In genomic region chr16:72699238-72700006, GRCm38 (mm10) we compare ENCODE assay signal across 13 mouse cellular contexts.
DNase-seq lines count a peak whose midpoint lies in the region; ATAC-seq and TF ChIP-seq lines count a peak whose summit lies in the region.
"Had no signal": no experiment of that assay in that cellular context is flagged by ENCODE, and none has a peak within 500 bp of the region (broad histone marks: within the 10 kb centered on the region; RNA-seq: fewer than 3 reads in every experiment).

No protein-coding gene starts in this region.

- no peak for TF ChIP-seq POLR2A in brain, embryonic 14.5 days (IDR thresholded peaks at IDR 0.05; ENCODE audit: borderline replicate concordance, extremely low read depth, insufficient read depth, insufficient read length, poor library complexity, severe bottlenecking)

- no peaks in the 10 kb centered on the region for H3K36me3 ChIP-seq in hindbrain, embryonic 13.5 days
- no peaks in the 10 kb centered on the region for H3K36me3 ChIP-seq in midbrain, postnatal 0 days (ENCODE audit: insufficient read depth, low read length)
- H3K36me3 ChIP-seq in liver, embryonic 11.5 days (ENCODE audit: control insufficient read depth, insufficient read depth, low read length), result no peaks in the 10 kb centered on the region
- H3K36me3 ChIP-seq: liver, embryonic 15.5 days had no signal

- no peak for TF ChIP-seq CTCF in brain, embryonic 14.5 days (IDR thresholded peaks at IDR 0.05; ENCODE audit: borderline replicate concordance, extremely low read depth, insufficient read depth, insufficient read length)
- no peak for TF ChIP-seq CTCF in midbrain, postnatal 0 days (IDR thresholded peaks at IDR 0.05)

- no peak overlapping the region for H3K9ac ChIP-seq in hindbrain, embryonic 13.5 days
- no peak overlapping the region for H3K9ac ChIP-seq in midbrain, postnatal 0 days (replicated peaks; ENCODE audit: low read length, poor library complexity, severe bottlenecking)
- H3K9ac ChIP-seq in liver, embryonic 11.5 days (ENCODE audit: low read depth, low read length), result no peak overlapping the region
- H3K9ac ChIP-seq: liver, embryonic 15.5 days had no signal

- peak overlapping the region; percentile 17 for H3K4me2 ChIP-seq in hindbrain, embryonic 13.5 days
- H3K4me2 ChIP-seq in midbrain, postnatal 0 days (ENCODE audit: low read depth, low read length, poor library complexity, severe bottlenecking), result no peak overlapping the region
- H3K4me2 ChIP-seq in liver, embryonic 11.5 days, result no peak overlapping the region
- H3K4me2 ChIP-seq: liver, embryonic 15.5 days had no signal

- no peaks in the 10 kb centered on the region for H3K27me3 ChIP-seq in hindbrain, embryonic 13.5 days
- H3K27me3 ChIP-seq in midbrain, postnatal 0 days (ENCODE audit: insufficient read depth, low read length), result no peaks in the 10 kb centered on the region
- H3K27me3 ChIP-seq in liver, embryonic 11.5 days (replicated peaks; ENCODE audit: control insufficient read depth, insufficient read depth, low read length), result no peaks in the 10 kb centered on the region
- H3K27me3 ChIP-seq: liver, embryonic 15.5 days had no signal

- H3K27ac ChIP-seq in hindbrain, embryonic 13.5 days, result peak overlapping the region; percentile 66
- peak overlapping the region; percentile 43; the same call in 1 of the 2 replicates for H3K27ac ChIP-seq in midbrain, postnatal 0 days (ENCODE audit: low read depth, low read length)
- H3K27ac ChIP-seq in liver, embryonic 11.5 days (ENCODE audit: low read depth, low read length), result no peak overlapping the region
- H3K27ac ChIP-seq: left cerebral cortex, adult 2 months; liver, embryonic 15.5 days had no signal

- H3K9me3 ChIP-seq in hindbrain, embryonic 13.5 days, result no peaks in the 10 kb centered on the region
- H3K9me3 ChIP-seq in midbrain, postnatal 0 days (ENCODE audit: low read length), result no peaks in the 10 kb centered on the region
- H3K9me3 ChIP-seq in liver, embryonic 11.5 days (ENCODE audit: control insufficient read depth, low read length), result no peaks in the 10 kb centered on the region
- H3K9me3 ChIP-seq: liver, embryonic 15.5 days had no signal

- no peak overlapping the region for H3K4me3 ChIP-seq in hindbrain, embryonic 13.5 days
- no peak overlapping the region for H3K4me3 ChIP-seq in midbrain, postnatal 0 days (ENCODE audit: low read depth, low read length)
- H3K4me3 ChIP-seq in liver, embryonic 11.5 days (ENCODE audit: low read depth, low read length), result no peak overlapping the region
- H3K4me3 ChIP-seq: left cerebral cortex, adult 2 months; liver, embryonic 15.5 days had no signal

- ATAC-seq in hindbrain, embryonic 13.5 days (ENCODE audit: low FRiP score), result peak; percentile 86
- ATAC-seq in midbrain, postnatal 0 days (ENCODE audit: low FRiP score), result peak; percentile 41
- ATAC-seq in liver, embryonic 11.5 days (replicated peaks; ENCODE audit: low FRiP score), result no peak
- ATAC-seq: activated CD4-positive, CD25-positive, alpha-beta regulatory T cell, adult 4 months; CD4-positive, CD25-positive, alpha-beta regulatory T cell, adult 4 months had no signal

- WGBS in hindbrain, embryonic 13.5 days, result 31% methylated on average over 12 of the region's 12 CpGs
- 33% methylated on average over 12 of the region's 12 CpGs for WGBS in midbrain, postnatal 0 days
- WGBS in liver, embryonic 11.5 days, result 47% methylated on average over 12 of the region's 12 CpGs

- DNase-seq in layer of hippocampus, adult 9-10 months (ENCODE audit: low spot score), result peak; percentile 18
- DNase-seq in layer of hippocampus, postnatal 25 days (ENCODE audit: extremely low spot score in 1 of 2, low spot score in 1 of 2), result no peak
- DNase-seq in brain, embryonic 14.5 days (ENCODE audit: low read depth), result peak; percentile 97
- DNase-seq in midbrain, postnatal 0 days (ENCODE audit: low spot score), result peak; percentile 67
- DNase-seq in cerebellum, adult 9-10 months, result no peak
- DNase-seq in spleen, postnatal 36 days (ENCODE audit: low spot score in 2 of 2), result no peak
- DNase-seq in liver, embryonic 11.5 days (ENCODE audit: low spot score), result no peak
- DNase-seq: thymus, postnatal 14 days had no signal

- peaks cover 48% of the 10 kb centered on the region for H3K4me1 ChIP-seq in hindbrain, embryonic 13.5 days (replicated peaks)
- H3K4me1 ChIP-seq in midbrain, postnatal 0 days (ENCODE audit: insufficient read depth, low read length), result no peaks in the 10 kb centered on the region
- H3K4me1 ChIP-seq in liver, embryonic 11.5 days (replicated peaks; ENCODE audit: control insufficient read depth, insufficient read depth, low read length), result no peaks in the 10 kb centered on the region; the same call in none of the 2 replicates
- H3K4me1 ChIP-seq: liver, embryonic 15.5 days had no signal

Comparison
In these comparisons a context has a peak if more than half of its experiments do, and no peak if none do; other contexts are left out.
1. DNase-seq: peak in layer of hippocampus, adult 9-10 months (single experiment), brain, embryonic 14.5 days (single experiment) and midbrain, postnatal 0 days (single experiment); none in layer of hippocampus, postnatal 25 days (0 of 2), cerebellum, adult 9-10 months (single experiment), spleen, postnatal 36 days (0 of 2) and liver, embryonic 11.5 days (single experiment).